Mouse (Mus musculus): ENCODE results near the gene B4galt5. TPM values are rescaled to one million over a fixed set of nuclear protein-coding genes. Genes with fewer than 3 reads are reported as not detected.

B4galt5 gene
- total RNA-seq, 1 experiment = 40.5 TPM

GRCm38 (mm10) chr2:167352496-167352895 is 3.5 kb upstream of the B4galt5 start:
- Histone ChIP-seq H3K36me3 (ENCODE audit: control insufficient read depth, insufficient read depth, low read length, poor library complexity, severe bottlenecking) (no peaks in the 10 kb centered on the region), H3K4me1 (ENCODE audit: control insufficient read depth in 2 of 2, insufficient read depth in 2 of 2, low read length in 2 of 2, poor library complexity in 1 of 2) (0 out of 4 replicates have a peak, but pooled peaks cover 2 to 6% of the 10 kb centered on the region in 2 experiments), H3K4me3 (ENCODE audit: insufficient read depth in 1 of 2, low read depth in 1 of 2, low read length in 2 of 2, poor library complexity in 1 of 2, severe bottlenecking in 1 of 2) (no peak overlapping the region), H3K9me3 (ENCODE audit: control insufficient read depth, insufficient read depth, low read depth, low read length) (no peaks in the 10 kb centered on the region), H3K9ac (ENCODE audit: insufficient read depth, low read depth, low read length, poor library complexity, severe bottlenecking) (no peak overlapping the region), H3K27ac (ENCODE audit: insufficient read depth, low read depth, low read length, poor library complexity, severe bottlenecking) (no peak overlapping the region)
- in situ Hi-C loops (cut with MboI; ENCODE audit: low sequenced_read_pairs in 2 of 2, unreplicated experiment in 2 of 2) = no loop called here
- DNase-seq (ENCODE audit: low read depth, low spot score) = no peak
- TF ChIP-seq MAFK (IDR thresholded peaks at IDR 0.05; ENCODE audit: insufficient read depth, low read depth, low read length) (no peak), ZC3H11A (IDR thresholded peaks at IDR 0.05; ENCODE audit: borderline replicate concordance, low read depth, low read length) (no peak), HCFC1 (IDR thresholded peaks at IDR 0.05; ENCODE audit: borderline replicate concordance, insufficient read depth, low read length) (no peak), CHD2 (IDR thresholded peaks at IDR 0.05; ENCODE audit: low read depth, low read length) (no peak), ZNF384 (IDR thresholded peaks at IDR 0.05; ENCODE audit: low read depth, low read length) (no peak)

- DNase-seq (ENCODE audit: low read depth, low spot score) = no peak
- no peak overlapping the region for H3K9ac ChIP-seq (ENCODE audit: insufficient read depth, low read depth, low read length, poor library complexity, severe bottlenecking)
These were observed 2.5 kb upstream of the B4galt5 start for GRCm38 (mm10) chr2:167351371-167351951.

GRCm38 (mm10) chr2:167350126-167350650 is 1.2 kb upstream of the B4galt5 start:
- DNase-seq (ENCODE audit: low read depth, low spot score) = no peak
- Histone ChIP-seq H3K9ac (ENCODE audit: insufficient read depth, low read depth, low read length, poor library complexity, severe bottlenecking) (no peak overlapping the region), H3K4me3 (ENCODE audit: insufficient read depth in 1 of 2, low read depth in 1 of 2, low read length in 2 of 2, poor library complexity in 1 of 2, severe bottlenecking in 1 of 2) (peak overlapping the region in 1 of 2 experiments; percentile 66; a peak in 1 of 4 replicates), H3K27ac (ENCODE audit: insufficient read depth, low read depth, low read length, poor library complexity, severe bottlenecking) (no peak overlapping the region), H3K36me3 (ENCODE audit: control insufficient read depth, insufficient read depth, low read length, poor library complexity, severe bottlenecking) (no peaks in the 10 kb centered on the region), H3K9me3 (ENCODE audit: control insufficient read depth, insufficient read depth, low read depth, low read length) (no peaks in the 10 kb centered on the region), H3K4me1 (ENCODE audit: control insufficient read depth in 2 of 2, insufficient read depth in 2 of 2, low read length in 2 of 2, poor library complexity in 1 of 2) (0 out of 4 replicates have a peak, but pooled peaks cover 6% of the 10 kb centered on the region in 2 experiments)
- in situ Hi-C loops (cut with MboI; ENCODE audit: low sequenced_read_pairs in 2 of 2, unreplicated experiment in 2 of 2) = no loop called here
- TF ChIP-seq ZNF384 (IDR thresholded peaks at IDR 0.05; ENCODE audit: low read depth, low read length) = no peak
- no peak for TF ChIP-seq ZC3H11A (IDR thresholded peaks at IDR 0.05; ENCODE audit: borderline replicate concordance, low read depth, low read length)
- TF ChIP-seq MAFK (IDR thresholded peaks at IDR 0.05; ENCODE audit: insufficient read depth, low read depth, low read length) = no peak
- no peak for TF ChIP-seq CHD2 (IDR thresholded peaks at IDR 0.05; ENCODE audit: low read depth, low read length)
- no peak for TF ChIP-seq HCFC1 (IDR thresholded peaks at IDR 0.05; ENCODE audit: borderline replicate concordance, insufficient read depth, low read length)

More at GRCm38 (mm10) chr2:167351371-167351951, 2.5 kb upstream of the B4galt5 start:
- no peaks in the 10 kb centered on the region for H3K9me3 ChIP-seq (ENCODE audit: control insufficient read depth, insufficient read depth, low read depth, low read length)
- no peak overlapping the region for H3K27ac ChIP-seq (ENCODE audit: insufficient read depth, low read depth, low read length, poor library complexity, severe bottlenecking)
- no peak overlapping the region for H3K4me3 ChIP-seq (ENCODE audit: insufficient read depth in 1 of 2, low read depth in 1 of 2, low read length in 2 of 2, poor library complexity in 1 of 2, severe bottlenecking in 1 of 2)
- TF ChIP-seq ZC3H11A (IDR thresholded peaks at IDR 0.05; ENCODE audit: borderline replicate concordance, low read depth, low read length) (no peak), CHD2 (IDR thresholded peaks at IDR 0.05; ENCODE audit: low read depth, low read length) (no peak), ZNF384 (IDR thresholded peaks at IDR 0.05; ENCODE audit: low read depth, low read length) (no peak), HCFC1 (IDR thresholded peaks at IDR 0.05; ENCODE audit: borderline replicate concordance, insufficient read depth, low read length) (no peak), MAFK (IDR thresholded peaks at IDR 0.05; ENCODE audit: insufficient read depth, low read depth, low read length) (no peak)
- H3K36me3 ChIP-seq (ENCODE audit: control insufficient read depth, insufficient read depth, low read length, poor library complexity, severe bottlenecking) = no peaks in the 10 kb centered on the region
- in situ Hi-C loops (cut with MboI; ENCODE audit: low sequenced_read_pairs in 2 of 2, unreplicated experiment in 2 of 2) = no loop called here
- 0 out of 4 replicates have a peak, but pooled peaks cover 2 to 6% of the 10 kb centered on the region in 2 experiments for H3K4me1 ChIP-seq (ENCODE audit: control insufficient read depth in 2 of 2, insufficient read depth in 2 of 2, low read length in 2 of 2, poor library complexity in 1 of 2)

GRCm38 (mm10) chr2:167349283-167349936 is 427 bp upstream of the B4galt5 start:
- in situ Hi-C loops (cut with MboI; ENCODE audit: low sequenced_read_pairs in 2 of 2, unreplicated experiment in 2 of 2) = no loop called here
- Histone ChIP-seq H3K4me3 (ENCODE audit: insufficient read depth in 1 of 2, low read depth in 1 of 2, low read length in 2 of 2, poor library complexity in 1 of 2, severe bottlenecking in 1 of 2) (peak overlapping the region; percentile 82 to 97), H3K9me3 (ENCODE audit: control insufficient read depth, insufficient read depth, low read depth, low read length) (no peaks in the 10 kb centered on the region), H3K27ac (ENCODE audit: insufficient read depth, low read depth, low read length, poor library complexity, severe bottlenecking) (no peak overlapping the region), H3K4me1 (ENCODE audit: control insufficient read depth in 2 of 2, insufficient read depth in 2 of 2, low read length in 2 of 2, poor library complexity in 1 of 2) (0 out of 4 replicates have a peak, but pooled peaks cover 6% of the 10 kb centered on the region in 2 experiments), H3K36me3 (ENCODE audit: control insufficient read depth, insufficient read depth, low read length, poor library complexity, severe bottlenecking) (no peaks in the 10 kb centered on the region), H3K9ac (ENCODE audit: insufficient read depth, low read depth, low read length, poor library complexity, severe bottlenecking) (peak overlapping the region; percentile 49)
- DNase-seq (ENCODE audit: low read depth, low spot score) = peak; percentile 98
- TF ChIP-seq MAFK (IDR thresholded peaks at IDR 0.05; ENCODE audit: insufficient read depth, low read depth, low read length) (no peak), ZNF384 (IDR thresholded peaks at IDR 0.05; ENCODE audit: low read depth, low read length) (no peak), CHD2 (IDR thresholded peaks at IDR 0.05; ENCODE audit: low read depth, low read length) (no peak), ZC3H11A (IDR thresholded peaks at IDR 0.05; ENCODE audit: borderline replicate concordance, low read depth, low read length) (no peak), HCFC1 (IDR thresholded peaks at IDR 0.05; ENCODE audit: borderline replicate concordance, insufficient read depth, low read length) (no peak)
